Mouse (Mus musculus) intestine, embryonic 14.5 days (tissue): ENCODE data around the gene Abi3bp. TPM values are rescaled to one million over a fixed set of nuclear protein-coding genes. Genes with fewer than 3 reads are reported as not detected.
A peak's percentile ranks its signal among the peaks of the same experiment; 100 is the strongest.

Experiments
- ATAC-seq: fragments of 200-750 bp; cut with Nextera tagmentation; replicated peaks from 2 replicates; pipeline ENCODE4 v1.8.0; 2017; ENCODE audit warnings: low read depth, moderate number of reproducible peaks, moderate TSS enrichment, moderate library complexity; ENCODE audit not compliant: low FRiP score, low TSS enrichment
- DNase-seq: peaks from one replicate; pipeline ENCODE4 v3.0.0-alpha.2; 2018; ENCODE audit warnings: low spot score
- H3K27ac ChIP-seq: fragments of 300-500 bp; sonication (generic); 2 replicates; pipeline ENCODE4 v1.5.1; 2014; ENCODE audit warnings: low read depth, mild to moderate bottlenecking, control low read depth
- H3K27me3 ChIP-seq: fragments of 300-500 bp; sonication (generic); replicated peaks from 2 replicates; pipeline ENCODE4 v1.6.1; 2014; ENCODE audit warnings: low read length, control low read depth; ENCODE audit not compliant: control insufficient read depth, insufficient read depth
- H3K36me3 ChIP-seq: fragments of 300-500 bp; sonication (generic); 2 replicates; pipeline ENCODE4 v1.6.1; 2014; ENCODE audit warnings: low read length, control low read depth; ENCODE audit not compliant: control insufficient read depth, insufficient read depth
- H3K4me1 ChIP-seq: fragments of 300-500 bp; sonication (generic); replicated peaks from 2 replicates; pipeline ENCODE4 v1.6.1; 2014; ENCODE audit warnings: low read length, control low read depth, mixed read lengths; ENCODE audit not compliant: control insufficient read depth, insufficient read depth
- H3K4me2 ChIP-seq: fragments of 300-500 bp; sonication (generic); 2 replicates; pipeline ENCODE4 v1.6.1; 2014; ENCODE audit warnings: low read length
- H3K4me3 ChIP-seq: fragments of 300-500 bp; sonication (generic); 2 replicates; pipeline ENCODE4 v1.5.1; 2014; ENCODE audit warnings: low read depth, low read length, control low read depth, mixed read lengths
- H3K9ac ChIP-seq: fragments of 300-500 bp; sonication (generic); 2 replicates; pipeline ENCODE4 v1.6.1; 2014; ENCODE audit warnings: mild to moderate bottlenecking, low read length
- H3K9me3 ChIP-seq: fragments of 300-500 bp; sonication (generic); 2 replicates; pipeline ENCODE4 v1.6.1; 2016; ENCODE audit warnings: low read length, control low read depth; ENCODE audit not compliant: control insufficient read depth
- WGBS: fragments of 180-500 bp; shearing (Covaris S2); extraction: QIAGEN DNeasy Blood & Tissue Kit; methylation state at CpG from one replicate; pipeline ENCODE4 v1.1.7; 2014; 5-methylcytosine and 5-hydroxymethylcytosine counted together
- polyA plus RNA-seq: library from polyadenylated mRNA; unstranded; fragments of >200 nt; fragmentation: Nextera tagmentation; extraction: Ambion mirVana; gene quantifications from 2 replicates; pipeline ENCODE4 v1.2.1, GENCODE M21; 2014

The Abi3bp gene
- polyA plus RNA-seq, 1 experiment from 2014 or later = 12.9 TPM

GRCm38 (mm10) chr16:56717224-56718200 is 239.8 kb downstream of the Abi3bp start, which contains the start of gene Tfg:
Gene Tfg (minus strand): TSS chr16:56717450.
- peak within 1 kb of the TSS; percentile 73 for H3K4me2 ChIP-seq
- peaks cover 16% of the 10 kb centered on the region for H3K4me1 ChIP-seq
- peak within 1 kb of the TSS; percentile 98 for H3K27ac ChIP-seq
- no peaks in the 10 kb centered on the region for H3K27me3 ChIP-seq
- H3K9me3 ChIP-seq = no peaks in the 10 kb centered on the region
- ATAC-seq = peak; percentile 96
- peak; percentile 97 for DNase-seq
- H3K4me3 ChIP-seq = peak within 1 kb of the TSS; percentile 87
- peak within 1 kb of the TSS; percentile 85 for H3K9ac ChIP-seq
- WGBS = under 1% methylated on average over 62 of the region's 62 CpGs
- H3K36me3 ChIP-seq = peaks cover 2% of the 10 kb centered on the region

GRCm38 (mm10) chr16:56719031-56719430 is 241.4 kb downstream of the Abi3bp start:
- Histone ChIP-seq H3K4me3 (no peak overlapping the region), H3K27ac (no peak overlapping the region), H3K9ac (no peak overlapping the region), H3K27me3 (no peaks in the 10 kb centered on the region), H3K4me2 (no peak overlapping the region), H3K4me1 (peaks cover 16% of the 10 kb centered on the region), H3K9me3 (no peaks in the 10 kb centered on the region), H3K36me3 (no peaks in the 10 kb centered on the region)
- ATAC-seq = no peak
- DNase-seq = no peak

- no peak for ATAC-seq
Observed at GRCm38 (mm10) chr16:56722357-56722756, 244.7 kb downstream of the Abi3bp start.

GRCm38 (mm10) chr16:56724927-56725326 is 247.2 kb downstream of the Abi3bp start:
- Histone ChIP-seq H3K27ac (no peak overlapping the region), H3K4me2 (peak overlapping the region; percentile 23), H3K9ac (no peak overlapping the region), H3K4me1 (0 out of 2 replicates have a peak, but pooled peaks cover 4% of the 10 kb centered on the region), H3K36me3 (no peaks in the 10 kb centered on the region), H3K27me3 (no peaks in the 10 kb centered on the region), H3K4me3 (no peak overlapping the region), H3K9me3 (no peaks in the 10 kb centered on the region)
- peak; percentile 64; the same call in 1 of the 2 replicates for ATAC-seq
- peak; percentile 54 for DNase-seq
- WGBS = 48% methylated on average over 10 of the region's 10 CpGs

More at GRCm38 (mm10) chr16:56722357-56722756, 244.7 kb downstream of the Abi3bp start:
- Histone ChIP-seq H3K9me3 (no peaks in the 10 kb centered on the region), H3K27ac (no peak overlapping the region), H3K4me3 (no peak overlapping the region), H3K4me2 (no peak overlapping the region), H3K27me3 (no peaks in the 10 kb centered on the region), H3K9ac (no peak overlapping the region), H3K36me3 (no peaks in the 10 kb centered on the region), H3K4me1 (peaks cover 8% of the 10 kb centered on the region)
- no peak for DNase-seq
- 53% methylated on average over 4 of the region's 4 CpGs for WGBS

GRCm38 (mm10) chr16:56729060-56729459 is 251.4 kb downstream of the Abi3bp start:
- DNase-seq = no peak
- WGBS = 14% methylated on average over 1 of the region's 1 CpGs
- Histone ChIP-seq H3K4me1 (0 out of 2 replicates have a peak, but pooled peaks cover 4% of the 10 kb centered on the region), H3K36me3 (no peaks in the 10 kb centered on the region), H3K4me3 (no peak overlapping the region), H3K9ac (no peak overlapping the region), H3K27ac (no peak overlapping the region), H3K4me2 (no peak overlapping the region), H3K27me3 (no peaks in the 10 kb centered on the region), H3K9me3 (no peaks in the 10 kb centered on the region)
- no peak for ATAC-seq

Other genes starting within 250 kb of the Abi3bp start
- 151 and 162 TPM in 2 replicates for gene Tfg, start 239.6 kb downstream of the Abi3bp start, polyA plus RNA-seq